Mouse (Mus musculus): Measurements from ENCODE around the gene Cd164.

GRCm38 (mm10) chr10:41476171-41477017, 42.8 kb upstream of the Cd164 start, which contains the start of gene Mical1:
- no peak for TF ChIP-seq POLR2A (IDR thresholded peaks at IDR 0.05; ENCODE audit: low read depth, low read length)
- TF ChIP-seq CTCF (conservative IDR thresholded peaks at IDR 0.05; ENCODE audit: insufficient read depth, insufficient read length, low read depth, low read length): no peak
